Mouse (Mus musculus) thymus, postnatal 36 days (tissue): ENCODE measurements around the gene Cd300lg.

Experiments
- DNase-seq, 2 experiments: peaks; one replicate each; pipeline ENCODE4 v3.0.0; 2022; ENCODE audit warnings: mixed read lengths in 2 of 2

Gene Cd300lg

GRCm38 (mm10) chr11:102041350-102041949, at the start of gene Cd300lg:
Cd300lg (plus strand) TSS chr11:102041509.
- DNase-seq = no peak

GRCm38 (mm10) chr11:101991813-101992212, 49.5 kb upstream of the Cd300lg start:
- DNase-seq = no peak

- DNase-seq = no peak
These were observed 48.9 kb upstream of the Cd300lg start for GRCm38 (mm10) chr11:101992411-101992810.

GRCm38 (mm10) chr11:101994100-101994499, 47.2 kb upstream of the Cd300lg start:
- DNase-seq = no peak

GRCm38 (mm10) chr11:101995938-101996337, 45.4 kb upstream of the Cd300lg start:
- DNase-seq = no peak

GRCm38 (mm10) chr11:101998258-101998657, 43.1 kb upstream of the Cd300lg start:
- no peak for DNase-seq

GRCm38 (mm10) chr11:101999466-101999865, 41.8 kb upstream of the Cd300lg start:
- no peak for DNase-seq

- DNase-seq = no peak
These were observed 37.1 kb upstream of the Cd300lg start for GRCm38 (mm10) chr11:102004251-102004650.

GRCm38 (mm10) chr11:102006271-102006670, 35.0 kb upstream of the Cd300lg start:
- DNase-seq = no peak

- no peak for DNase-seq
These were observed 34.6 kb upstream of the Cd300lg start for GRCm38 (mm10) chr11:102006688-102007087.

- DNase-seq = no peak
These were observed 32.9 kb upstream of the Cd300lg start for GRCm38 (mm10) chr11:102008372-102008771.

GRCm38 (mm10) chr11:102008954-102009637, 32.2 kb upstream of the Cd300lg start:
- no peak for DNase-seq

GRCm38 (mm10) chr11:102010140-102010539, 31.2 kb upstream of the Cd300lg start:
- DNase-seq = no peak

GRCm38 (mm10) chr11:102011510-102011909, 29.8 kb upstream of the Cd300lg start:
- no peak for DNase-seq

- DNase-seq = no peak
These were observed 28.1 kb upstream of the Cd300lg start for GRCm38 (mm10) chr11:102013201-102013600.

GRCm38 (mm10) chr11:102015472-102015871, 25.8 kb upstream of the Cd300lg start:
- DNase-seq = no peak

GRCm38 (mm10) chr11:102016136-102016535, 25.2 kb upstream of the Cd300lg start:
- no peak for DNase-seq

GRCm38 (mm10) chr11:102019736-102020135, 21.6 kb upstream of the Cd300lg start:
- no peak for DNase-seq

GRCm38 (mm10) chr11:102021196-102021595, 20.1 kb upstream of the Cd300lg start:
- no peak for DNase-seq

- no peak for DNase-seq
These were observed 17.9 kb upstream of the Cd300lg start for GRCm38 (mm10) chr11:102023406-102023805.

GRCm38 (mm10) chr11:102024084-102024758, 17.1 kb upstream of the Cd300lg start:
- no peak for DNase-seq

GRCm38 (mm10) chr11:102024875-102025274, 16.4 kb upstream of the Cd300lg start:
- DNase-seq = no peak

GRCm38 (mm10) chr11:102025354-102025753, 16.0 kb upstream of the Cd300lg start:
- no peak for DNase-seq
